Mouse (Mus musculus) layer of hippocampus, adult 2 months (tissue): ENCODE results near the gene Golga1. TPM values are rescaled to one million over a fixed set of nuclear protein-coding genes. Genes with fewer than 3 reads are reported as not detected.

Source experiments
- DNase-seq, 2 experiments: peaks; one replicate each; pipeline ENCODE4 v3.0.0; 2022; ENCODE audit warnings: low spot score in 2 of 2
- H3K27ac ChIP-seq: fragments of 200-600 bp; 2 replicates; pipeline ENCODE4 v1.8.1; 2022
- H3K4me3 ChIP-seq: fragments of 200-600 bp; 2 replicates; pipeline ENCODE4 v1.8.1; 2022; ENCODE audit warnings: mild to moderate bottlenecking
- CTCF ChIP-seq: fragments of 200-600 bp; conservative IDR thresholded peaks from 2 replicates; pipeline ENCODE4 v1.8.1; 2022; ENCODE audit warnings: antibody characterized with exemption, mild to moderate bottlenecking, moderate library complexity
- total RNA-seq, 2 experiments: library from RNA; stranded (reverse); gene quantifications; 2 replicates each; pipeline ENCODE4 v1.2.3; 2021

The Golga1 gene
- total RNA-seq, 2 experiments from 2014 or later: 36.2 to 42.5 TPM

DNA sequence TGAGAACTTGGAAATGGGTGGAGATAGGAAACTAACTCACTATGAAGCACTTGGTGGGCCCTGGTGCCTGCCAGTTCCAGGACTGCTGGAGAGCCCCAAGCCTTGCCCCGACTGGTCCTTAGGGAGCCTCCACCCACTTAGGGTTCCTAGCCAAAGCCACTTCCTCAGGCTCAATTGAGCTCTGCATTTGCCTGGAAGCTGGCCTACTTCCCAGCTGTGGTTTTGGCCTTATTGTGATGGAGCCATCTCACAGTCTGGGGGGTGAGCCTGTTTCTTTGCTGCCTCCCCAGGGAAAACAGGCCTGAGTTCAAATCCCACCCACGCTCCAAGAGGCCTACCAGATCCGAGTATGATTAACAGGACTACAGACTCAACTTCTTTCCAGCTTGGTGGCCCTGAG lies 78.8 kb downstream of the Golga1 start:
- H3K27ac ChIP-seq: no peak overlapping the region
- H3K4me3 ChIP-seq: no peak overlapping the region
- TF ChIP-seq CTCF: no peak

DNA sequence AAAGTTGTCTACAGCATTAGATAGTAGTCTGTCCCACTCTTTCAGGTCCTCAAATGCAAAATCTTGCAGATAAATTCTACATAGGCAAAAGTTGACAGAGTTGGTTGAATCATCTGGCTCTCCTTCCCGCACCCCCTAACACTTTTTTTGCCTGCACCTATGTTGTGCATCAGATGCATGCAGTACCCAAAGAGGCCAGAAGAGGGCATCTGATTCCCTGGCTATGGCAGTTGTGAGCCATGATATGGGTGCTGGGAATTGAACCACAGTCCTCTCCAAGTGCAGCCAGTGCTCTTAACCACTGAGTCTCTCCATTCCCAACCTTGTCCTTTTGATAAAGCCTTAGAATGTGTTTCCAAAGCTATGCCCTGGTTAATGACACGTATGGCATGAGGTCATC lies 81.9 kb downstream of the Golga1 start:
- no peak for DNase-seq
- TF ChIP-seq CTCF: peak; percentile 64
- H3K27ac ChIP-seq: no peak overlapping the region
- no peak overlapping the region for H3K4me3 ChIP-seq

More for the DNA sequence above, 78.8 kb downstream of the Golga1 start:
- no peak for DNase-seq

DNA sequence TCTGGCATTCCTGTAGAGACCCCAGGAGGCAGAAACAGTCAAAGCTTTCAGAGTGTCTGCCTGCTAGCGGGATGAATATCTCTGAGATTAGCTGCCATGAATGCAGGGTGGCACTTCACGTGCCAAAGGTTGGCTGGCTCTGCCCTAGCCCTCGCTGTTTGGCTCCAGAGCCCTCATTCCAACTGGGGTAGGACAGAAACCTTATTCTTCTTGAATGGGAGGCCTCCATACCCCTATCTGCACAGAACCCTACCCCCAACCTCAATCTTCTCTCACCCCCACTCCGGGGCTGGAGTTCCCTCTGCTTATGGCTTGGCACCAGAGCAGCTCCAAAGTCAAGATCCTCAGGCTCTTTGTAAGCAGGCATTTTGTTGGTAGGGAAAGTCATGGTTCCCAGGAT lies 87.5 kb downstream of the Golga1 start:
- no peak overlapping the region for H3K4me3 ChIP-seq
- DNase-seq: no peak
- H3K27ac ChIP-seq: no peak overlapping the region
- TF ChIP-seq CTCF: no peak

DNA sequence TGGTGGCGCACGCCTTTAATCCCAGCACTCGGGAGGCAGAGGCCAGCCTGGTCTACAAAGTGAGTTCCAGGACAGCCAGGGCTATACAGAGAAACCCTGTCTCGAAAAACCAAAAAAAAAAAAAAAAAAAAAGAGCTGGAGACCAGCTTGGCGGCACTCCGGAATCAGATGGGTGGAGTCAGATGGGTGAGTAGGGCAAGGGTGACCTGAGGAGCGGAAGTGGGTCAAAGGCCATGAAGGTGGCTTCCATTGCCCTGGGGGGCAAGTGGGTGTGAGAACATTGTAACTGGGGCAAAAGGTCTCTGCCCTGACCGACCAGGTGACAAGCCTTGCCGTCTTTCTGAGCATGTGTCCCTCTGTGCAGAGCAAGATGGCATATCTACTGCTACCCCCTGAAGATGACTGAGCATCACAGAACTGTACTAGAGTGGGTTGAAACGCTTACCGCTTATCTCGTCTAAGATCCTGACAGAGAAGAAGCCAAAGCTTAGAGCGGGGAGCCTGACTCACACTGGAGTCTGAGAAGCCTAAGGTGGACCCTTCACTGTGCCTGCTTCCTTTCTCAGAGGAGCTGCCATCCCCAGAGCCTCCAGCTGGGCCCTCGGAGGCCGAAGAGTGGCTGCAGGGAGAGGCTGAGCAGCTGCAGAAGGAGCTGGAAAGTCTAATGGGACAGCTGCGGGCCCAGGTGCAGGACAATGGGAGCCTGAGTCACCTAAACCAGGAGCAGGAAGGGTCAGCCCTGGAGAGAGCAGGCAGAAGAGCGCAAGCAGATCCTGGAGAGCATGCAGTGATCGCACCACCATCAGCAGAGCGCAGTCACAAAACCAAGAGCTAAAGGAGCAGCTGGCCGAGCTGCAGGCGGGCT lies 89.2 kb downstream of the Golga1 start:
- TF ChIP-seq CTCF: no peak
- Histone ChIP-seq H3K4me3 (no peak overlapping the region), H3K27ac (no peak overlapping the region)
- DNase-seq: no peak

DNA sequence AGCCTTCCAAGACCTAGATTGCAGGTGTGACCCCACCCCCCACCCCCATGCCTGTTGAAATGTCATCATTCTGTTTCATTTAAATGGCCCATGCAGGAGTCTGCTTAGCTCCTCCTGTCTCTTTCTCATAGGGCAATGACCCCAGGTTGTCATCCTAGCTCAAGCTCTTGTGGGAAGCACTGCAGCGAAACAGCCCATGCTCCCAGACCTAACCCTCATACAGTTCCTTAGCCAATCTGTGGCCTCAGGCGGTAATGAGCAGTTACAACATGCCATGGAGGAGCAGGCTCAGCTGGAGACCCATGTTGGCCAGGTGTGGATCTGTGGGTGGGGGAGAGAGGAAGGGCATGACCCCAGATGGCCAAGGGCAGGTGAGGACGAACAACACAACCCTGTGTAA lies 90.2 kb downstream of the Golga1 start:
- no peak overlapping the region for H3K27ac ChIP-seq
- TF ChIP-seq CTCF: no peak
- DNase-seq: no peak

DNA sequence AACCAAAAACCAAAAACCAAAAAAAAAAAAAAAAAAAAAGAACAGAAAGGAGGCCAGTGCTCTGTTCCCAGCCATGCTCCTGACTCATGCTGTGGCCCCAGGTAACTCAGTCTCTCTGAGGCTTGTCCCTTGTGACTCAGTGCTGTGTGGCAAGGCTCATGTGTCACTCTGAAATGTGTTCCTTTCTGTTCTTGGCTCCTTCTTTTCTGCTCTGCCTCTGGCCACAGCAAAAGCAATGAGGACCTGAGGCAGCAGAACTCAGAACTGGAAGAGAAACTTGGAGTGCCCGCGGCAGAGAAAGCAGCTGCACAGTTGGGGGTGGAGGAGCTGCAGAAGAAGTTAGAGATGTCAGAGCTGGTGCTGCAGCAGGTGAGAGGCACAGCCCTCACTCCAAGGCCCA lies 91.2 kb downstream of the Golga1 start:
- DNase-seq: no peak
- Histone ChIP-seq H3K4me3 (no peak overlapping the region), H3K27ac (no peak overlapping the region)
- TF ChIP-seq CTCF: no peak

More for the DNA sequence above, 90.2 kb downstream of the Golga1 start:
- no peak overlapping the region for H3K4me3 ChIP-seq

DNA sequence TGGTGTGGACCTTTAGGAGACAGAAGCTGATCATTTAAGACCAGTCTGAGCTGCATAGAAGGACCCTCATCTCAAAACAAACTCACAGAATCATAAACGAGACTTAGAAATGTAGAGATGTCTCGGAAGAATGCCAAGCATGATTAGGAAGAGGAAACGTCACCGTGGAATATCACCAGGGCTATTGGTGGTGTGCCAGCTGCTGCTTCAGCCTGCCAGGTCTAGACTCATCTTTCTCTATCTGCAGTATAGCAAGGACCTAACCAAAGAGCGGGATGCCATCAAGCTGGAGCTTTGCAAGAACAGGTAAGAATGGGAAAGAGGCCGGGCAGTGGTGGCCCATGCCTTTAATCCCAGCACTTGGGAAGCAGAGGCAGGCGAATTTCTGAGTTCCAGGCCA lies 91.6 kb downstream of the Golga1 start:
- Histone ChIP-seq H3K27ac (no peak overlapping the region), H3K4me3 (no peak overlapping the region)
- TF ChIP-seq CTCF: no peak
- no peak for DNase-seq

DNA sequence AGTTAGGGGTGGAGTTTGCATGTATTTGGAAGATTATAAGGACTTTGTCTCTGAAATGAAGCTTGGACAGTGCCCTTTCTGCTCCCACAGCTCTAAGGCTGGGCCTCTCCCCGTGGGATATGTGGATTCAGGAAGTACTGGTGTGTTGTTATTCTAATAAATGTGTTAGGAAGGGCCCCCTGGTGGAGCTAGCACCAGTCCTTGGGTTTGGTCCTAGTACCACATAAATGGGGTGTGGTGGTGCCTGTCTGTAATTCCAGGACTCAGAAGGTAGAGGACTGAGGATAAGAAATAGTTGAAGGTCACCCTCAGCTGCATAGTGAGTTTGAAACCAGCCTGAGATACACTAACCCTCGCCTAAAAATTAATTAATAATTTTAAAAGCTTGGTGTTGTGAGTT lies 92.1 kb downstream of the Golga1 start:
- peak; percentile 32 for TF ChIP-seq CTCF
- H3K27ac ChIP-seq: no peak overlapping the region
- H3K4me3 ChIP-seq: no peak overlapping the region
- DNase-seq: no peak

DNA sequence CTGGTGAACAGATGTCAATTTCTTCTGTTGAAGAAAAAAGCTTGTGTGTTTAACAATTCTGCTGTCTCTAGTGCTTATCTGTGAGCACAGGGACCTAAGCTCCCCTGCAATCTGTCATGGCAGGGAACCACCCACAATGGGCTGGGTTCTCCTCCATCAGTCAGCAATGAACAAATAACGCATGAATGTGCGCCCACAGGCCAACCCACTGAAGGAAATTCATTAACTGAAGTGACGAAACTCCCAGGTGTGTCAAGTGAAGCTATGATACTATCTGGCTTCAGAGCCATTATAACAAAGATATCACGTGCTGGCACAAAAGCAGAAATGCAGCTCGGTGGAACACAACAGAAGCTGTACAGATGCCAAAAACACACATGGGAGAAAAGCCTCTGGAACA lies 95.3 kb downstream of the Golga1 start:
- no peak for DNase-seq
- Histone ChIP-seq H3K27ac (no peak overlapping the region), H3K4me3 (no peak overlapping the region)
- TF ChIP-seq CTCF: no peak

DNA sequence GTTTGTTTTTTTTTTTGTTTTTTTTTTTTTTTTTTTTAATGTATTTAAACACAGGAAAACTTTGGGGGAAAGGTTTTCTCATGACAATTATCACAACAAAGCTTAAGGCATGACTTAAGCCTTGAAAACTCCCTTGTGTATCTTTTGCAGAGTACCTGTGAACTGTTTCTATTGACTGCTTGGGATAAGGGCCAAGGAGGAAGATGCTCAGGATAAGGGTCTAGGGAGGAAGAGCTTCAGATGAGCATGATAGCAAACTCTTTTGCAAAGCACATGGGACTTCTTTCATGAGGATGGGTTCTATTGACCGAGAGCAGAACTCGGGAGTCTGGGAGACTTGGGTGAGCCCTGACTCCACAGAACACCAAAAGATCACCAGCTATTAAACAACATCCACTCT lies 95.7 kb downstream of the Golga1 start:
- TF ChIP-seq CTCF: no peak
- H3K4me3 ChIP-seq: no peak overlapping the region
- DNase-seq: no peak
- no peak overlapping the region for H3K27ac ChIP-seq

Other genes starting within 250 kb of the Golga1 start
- gene Nr6a1, start 137.9 kb downstream of the Golga1 start, total RNA-seq: 1 to 10 TPM; 5.6 to 7.0 TPM
- 1 to 10 TPM; 1.3 to 1.5 TPM for gene Olfml2a, start 133.6 kb downstream of the Golga1 start, total RNA-seq
- gene Wdr38, start 68.1 kb downstream of the Golga1 start, total RNA-seq: under 1 TPM; 0.47 to 0.69 TPM
- 10 to 100 TPM; 88.5 to 92.8 TPM for gene Arpc5l, start 60.2 kb downstream of the Golga1 start, total RNA-seq
- 100 to 1,000 TPM; 247 to 255 TPM for gene Rpl35, start 59.9 kb downstream of the Golga1 start, total RNA-seq
- 10 to 100 TPM; 53.8 to 58.7 TPM for gene Scai, start 125.2 kb upstream of the Golga1 start, total RNA-seq
- 10 to 100 TPM; 62.1 to 66.3 TPM for gene Ppp6c, start 160.9 kb upstream of the Golga1 start, total RNA-seq